Mouse (Mus musculus): Measurements from ENCODE around the gene Etv5. TPM values are rescaled to one million over a fixed set of nuclear protein-coding genes. Genes with fewer than 3 reads are reported as not detected.
"Not testable (repeated sequence)": the region's sequence is repeated elsewhere in the genome, so short reads cannot be mapped to it uniquely, and the experiment has no call there.

Gene Etv5
- polyA plus RNA-seq, 1 experiment = 92.8 TPM

GRCm38 (mm10) chr16:22365596-22365995 is 73.9 kb downstream of the Etv5 start:
- WGBS = 69% methylated on average over 3 of the region's 3 CpGs

GRCm38 (mm10) chr16:22358701-22359354 is 80.7 kb downstream of the Etv5 start:
- TF ChIP-seq CTCF (IDR thresholded peaks at IDR 0.05; ENCODE audit: insufficient read depth, low read length) (no peak), POLR2A (IDR thresholded peaks at IDR 0.05; ENCODE audit: borderline replicate concordance, extremely low read depth, low read depth, low read length) (no peak)
- H3K4me3 ChIP-seq (replicated peaks; ENCODE audit: extremely low read depth, low read depth, low read length) = no peak overlapping the region
- H3K4me1 ChIP-seq (ENCODE audit: control insufficient read depth, insufficient read depth, low read length) = no peaks in the 10 kb centered on the region
- no peak for DNase-seq
- WGBS = 11% methylated on average over 18 of the region's 18 CpGs

More at GRCm38 (mm10) chr16:22365596-22365995, 73.9 kb downstream of the Etv5 start:
- Histone ChIP-seq H3K4me3 (replicated peaks; ENCODE audit: extremely low read depth, low read depth, low read length) (no peak overlapping the region), H3K4me1 (ENCODE audit: control insufficient read depth, insufficient read depth, low read length) (no peaks in the 10 kb centered on the region)
- no peak for DNase-seq
- TF ChIP-seq CTCF (IDR thresholded peaks at IDR 0.05; ENCODE audit: insufficient read depth, low read length) (no peak), POLR2A (IDR thresholded peaks at IDR 0.05; ENCODE audit: borderline replicate concordance, extremely low read depth, low read depth, low read length) (no peak)

- H3K4me1 ChIP-seq (ENCODE audit: control insufficient read depth, insufficient read depth, low read length); H3K4me3 ChIP-seq (replicated peaks; ENCODE audit: extremely low read depth, low read depth, low read length); DNase-seq: not testable (repeated sequence)
- WGBS = 89% methylated on average over 5 of the region's 5 CpGs
Observed at GRCm38 (mm10) chr16:22354177-22354576, 85.3 kb downstream of the Etv5 start.

- Histone ChIP-seq H3K4me3 (replicated peaks; ENCODE audit: extremely low read depth, low read depth, low read length) (no peak overlapping the region), H3K4me1 (ENCODE audit: control insufficient read depth, insufficient read depth, low read length) (no peaks in the 10 kb centered on the region)
- WGBS = 80% methylated on average over 3 of the region's 3 CpGs
- DNase-seq = no peak
- TF ChIP-seq POLR2A (IDR thresholded peaks at IDR 0.05; ENCODE audit: borderline replicate concordance, extremely low read depth, low read depth, low read length) (no peak), CTCF (IDR thresholded peaks at IDR 0.05; ENCODE audit: insufficient read depth, low read length) (no peak)
Observed at GRCm38 (mm10) chr16:22353639-22354038, 85.9 kb downstream of the Etv5 start.

- 96% methylated on average over 4 of the region's 4 CpGs for WGBS
- no peaks in the 10 kb centered on the region for H3K4me1 ChIP-seq (ENCODE audit: control insufficient read depth, insufficient read depth, low read length)
Observed at GRCm38 (mm10) chr16:22351194-22351593, 88.3 kb downstream of the Etv5 start.

GRCm38 (mm10) chr16:22349798-22350197 is 89.7 kb downstream of the Etv5 start:
- DNase-seq = no peak
- 69% methylated on average over 5 of the region's 5 CpGs for WGBS
- no peak overlapping the region for H3K4me3 ChIP-seq (replicated peaks; ENCODE audit: extremely low read depth, low read depth, low read length)

More at GRCm38 (mm10) chr16:22351194-22351593, 88.3 kb downstream of the Etv5 start:
- no peak for TF ChIP-seq POLR2A (IDR thresholded peaks at IDR 0.05; ENCODE audit: borderline replicate concordance, extremely low read depth, low read depth, low read length)
- TF ChIP-seq CTCF (IDR thresholded peaks at IDR 0.05; ENCODE audit: insufficient read depth, low read length) = no peak
- no peak overlapping the region for H3K4me3 ChIP-seq (replicated peaks; ENCODE audit: extremely low read depth, low read depth, low read length)
- DNase-seq = no peak

GRCm38 (mm10) chr16:22348478-22349270 is 90.8 kb downstream of the Etv5 start:
- Histone ChIP-seq H3K4me3 (replicated peaks; ENCODE audit: extremely low read depth, low read depth, low read length) (no peak overlapping the region), H3K4me1 (ENCODE audit: control insufficient read depth, insufficient read depth, low read length) (no peaks in the 10 kb centered on the region)
- TF ChIP-seq CTCF (IDR thresholded peaks at IDR 0.05; ENCODE audit: insufficient read depth, low read length) (no peak), POLR2A (IDR thresholded peaks at IDR 0.05; ENCODE audit: borderline replicate concordance, extremely low read depth, low read depth, low read length) (no peak)
- 48% methylated on average over 16 of the region's 16 CpGs for WGBS
- DNase-seq = no peak

More at GRCm38 (mm10) chr16:22349798-22350197, 89.7 kb downstream of the Etv5 start:
- H3K4me1 ChIP-seq (ENCODE audit: control insufficient read depth, insufficient read depth, low read length) = no peaks in the 10 kb centered on the region
- TF ChIP-seq POLR2A (IDR thresholded peaks at IDR 0.05; ENCODE audit: borderline replicate concordance, extremely low read depth, low read depth, low read length) = no peak
- TF ChIP-seq CTCF (IDR thresholded peaks at IDR 0.05; ENCODE audit: insufficient read depth, low read length) = no peak

GRCm38 (mm10) chr16:22348014-22348413 is 91.5 kb downstream of the Etv5 start:
- Histone ChIP-seq H3K4me1 (ENCODE audit: control insufficient read depth, insufficient read depth, low read length) (no peaks in the 10 kb centered on the region), H3K4me3 (replicated peaks; ENCODE audit: extremely low read depth, low read depth, low read length) (no peak overlapping the region)
- WGBS = 67% methylated on average over 4 of the region's 4 CpGs
- DNase-seq = no peak
- TF ChIP-seq CTCF (IDR thresholded peaks at IDR 0.05; ENCODE audit: insufficient read depth, low read length) = no peak
- no peak for TF ChIP-seq POLR2A (IDR thresholded peaks at IDR 0.05; ENCODE audit: borderline replicate concordance, extremely low read depth, low read depth, low read length)

- no peak for TF ChIP-seq CTCF (IDR thresholded peaks at IDR 0.05; ENCODE audit: insufficient read depth, low read length)
- TF ChIP-seq POLR2A (IDR thresholded peaks at IDR 0.05; ENCODE audit: borderline replicate concordance, extremely low read depth, low read depth, low read length) = no peak
- Histone ChIP-seq H3K4me3 (replicated peaks; ENCODE audit: extremely low read depth, low read depth, low read length) (no peak overlapping the region), H3K4me1 (ENCODE audit: control insufficient read depth, insufficient read depth, low read length) (no peaks in the 10 kb centered on the region)
- WGBS = 64% methylated on average over 4 of the region's 4 CpGs
- no peak for DNase-seq
Observed at GRCm38 (mm10) chr16:22341236-22341671, 98.3 kb downstream of the Etv5 start.

- Histone ChIP-seq H3K4me1 (ENCODE audit: control insufficient read depth, insufficient read depth, low read length) (no peaks in the 10 kb centered on the region), H3K4me3 (replicated peaks; ENCODE audit: extremely low read depth, low read depth, low read length) (no peak overlapping the region)
- DNase-seq = no peak
- 74% methylated on average over 3 of the region's 3 CpGs for WGBS
- TF ChIP-seq CTCF (IDR thresholded peaks at IDR 0.05; ENCODE audit: insufficient read depth, low read length) (no peak), POLR2A (IDR thresholded peaks at IDR 0.05; ENCODE audit: borderline replicate concordance, extremely low read depth, low read depth, low read length) (no peak)
Observed at GRCm38 (mm10) chr16:22335781-22336180, 103.7 kb downstream of the Etv5 start.

Other genes with a start within 250 kb of the Etv5 start
- 17.7 and 29.0 TPM in 2 replicates for gene Tra2b, start 173.7 kb downstream of the Etv5 start, polyA plus RNA-seq (2012; rRNA removed)
- gene Dgkg, start 217.5 kb upstream of the Etv5 start, polyA plus RNA-seq (2012; rRNA removed) = 0.68 and 1.0 TPM in 2 replicates

All from lung, adult 2 months (tissue).